Mouse (Mus musculus) heart, embryonic 11.5 days (tissue): Measurements from ENCODE around the gene Slc4a1ap. TPM values are rescaled to one million over a fixed set of nuclear protein-coding genes. Genes with fewer than 3 reads are reported as not detected.

Source experiments
- ATAC-seq: fragments of 200-750 bp; cut with Nextera tagmentation; replicated peaks from 2 replicates; pipeline ENCODE4 v1.8.0; 2017; ENCODE audit warnings: moderate library complexity; ENCODE audit not compliant: insufficient number of reproducible peaks, low FRiP score, low TSS enrichment
- H3K27ac ChIP-seq: fragments of 300-500 bp; sonication (generic); 2 replicates; pipeline ENCODE4 v1.5.1; 2014; ENCODE audit warnings: mild to moderate bottlenecking, low read depth, low read length
- H3K27me3 ChIP-seq: fragments of 300-500 bp; sonication (generic); 2 replicates; pipeline ENCODE4 v1.6.1; 2014; ENCODE audit warnings: mild to moderate bottlenecking, low read length, mixed read lengths; ENCODE audit not compliant: control insufficient read depth, insufficient read depth
- H3K36me3 ChIP-seq: fragments of 300-500 bp; sonication (generic); 2 replicates; pipeline ENCODE4 v1.6.1; 2014; ENCODE audit warnings: mild to moderate bottlenecking, low read length, moderate library complexity, mixed read lengths; ENCODE audit not compliant: control insufficient read depth, insufficient read depth
- H3K4me1 ChIP-seq: fragments of 300-500 bp; sonication (generic); 2 replicates; pipeline ENCODE4 v1.6.1; 2014; ENCODE audit warnings: low read length; ENCODE audit not compliant: control insufficient read depth, insufficient read depth
- H3K4me2 ChIP-seq: fragments of 300-500 bp; sonication (generic); 2 replicates; pipeline ENCODE4 v1.6.1; 2014; ENCODE audit warnings: mild to moderate bottlenecking, moderate library complexity
- H3K4me3 ChIP-seq: fragments of 300-500 bp; sonication (generic); 2 replicates; pipeline ENCODE4 v1.5.1; 2014; ENCODE audit warnings: low read depth, low read length
- H3K9ac ChIP-seq: fragments of 300-500 bp; sonication (generic); 2 replicates; pipeline ENCODE4 v1.6.1; 2014; ENCODE audit warnings: mild to moderate bottlenecking, low read depth, low read length, moderate library complexity
- H3K9me3 ChIP-seq: fragments of 300-500 bp; sonication (generic); replicated peaks from 2 replicates; pipeline ENCODE4 v1.6.1; 2016; ENCODE audit warnings: low read length; ENCODE audit not compliant: control insufficient read depth
- WGBS: fragments of 180-500 bp; shearing (Covaris S2); extraction: QIAGEN DNeasy Blood & Tissue Kit; methylation state at CpG from one replicate; pipeline ENCODE4 v1.1.7; 2014; ENCODE audit not compliant: insufficient replicate concordance; 5-methylcytosine and 5-hydroxymethylcytosine counted together
- polyA plus RNA-seq: library from polyadenylated mRNA; unstranded; fragments of >200 nt; fragmentation: Nextera tagmentation; extraction: Ambion mirVana; gene quantifications from 2 replicates; pipeline ENCODE4 v1.2.1, GENCODE M21; 2014

The Slc4a1ap gene
- polyA plus RNA-seq, 1 experiment from 2014 or later: 25.2 TPM

GRCm38 (mm10) chr5:31595868-31596267 is 69.1 kb downstream of the Slc4a1ap start:
- no peak overlapping the region for H3K9ac ChIP-seq
- WGBS: 53% methylated on average over 4 of the region's 4 CpGs

GRCm38 (mm10) chr5:31596481-31597429 is 70.0 kb downstream of the Slc4a1ap start, which contains the start of gene Mrpl33:
Gene Mrpl33, plus strand, starts transcription at chr5:31596935.
- 0 out of 2 replicates have a peak, but pooled peaks cover 4% of the 10 kb centered on the region for H3K4me1 ChIP-seq
- no peaks in the 10 kb centered on the region for H3K36me3 ChIP-seq
- H3K9me3 ChIP-seq: no peaks in the 10 kb centered on the region
- no peaks in the 10 kb centered on the region for H3K27me3 ChIP-seq
- peak within 1 kb of the TSS; percentile 52 for H3K4me3 ChIP-seq
- peak; percentile 57; the same call in 1 of the 2 replicates for ATAC-seq
- H3K27ac ChIP-seq: peak within 1 kb of the TSS; percentile 47; the same call in 1 of the 2 replicates
- 6% methylated on average over 26 of the region's 26 CpGs for WGBS
- peak within 1 kb of the TSS; percentile 73 for H3K9ac ChIP-seq
- H3K4me2 ChIP-seq: peak within 1 kb of the TSS; percentile 88

More at GRCm38 (mm10) chr5:31595868-31596267, 69.1 kb downstream of the Slc4a1ap start:
- Histone ChIP-seq H3K27ac (no peak overlapping the region), H3K4me2 (peak overlapping the region; percentile 88; the same call in 1 of the 2 replicates), H3K4me3 (no peak overlapping the region; the same call in 1 of the 2 replicates), H3K9me3 (no peaks in the 10 kb centered on the region), H3K4me1 (0 out of 2 replicates have a peak, but pooled peaks cover 4% of the 10 kb centered on the region), H3K27me3 (no peaks in the 10 kb centered on the region), H3K36me3 (no peaks in the 10 kb centered on the region)
- no peak for ATAC-seq

- Histone ChIP-seq H3K4me3 (peak overlapping the region; percentile 52; the same call in 1 of the 2 replicates), H3K9me3 (no peaks in the 10 kb centered on the region), H3K4me2 (peak overlapping the region; percentile 88), H3K27ac (no peak overlapping the region), H3K4me1 (0 out of 2 replicates have a peak, but pooled peaks cover 4% of the 10 kb centered on the region), H3K27me3 (no peaks in the 10 kb centered on the region), H3K9ac (no peak overlapping the region), H3K36me3 (no peaks in the 10 kb centered on the region)
- 64% methylated on average over 6 of the region's 6 CpGs for WGBS
- ATAC-seq: no peak
These were observed 70.7 kb downstream of the Slc4a1ap start for GRCm38 (mm10) chr5:31597430-31597944.

GRCm38 (mm10) chr5:31598121-31598520 is 71.3 kb downstream of the Slc4a1ap start:
- Histone ChIP-seq H3K9me3 (no peaks in the 10 kb centered on the region), H3K36me3 (no peaks in the 10 kb centered on the region), H3K9ac (no peak overlapping the region), H3K27ac (no peak overlapping the region), H3K4me1 (0 out of 2 replicates have a peak, but pooled peaks cover 4% of the 10 kb centered on the region), H3K4me2 (no peak overlapping the region), H3K4me3 (no peak overlapping the region), H3K27me3 (no peaks in the 10 kb centered on the region)
- no peak for ATAC-seq
- whole genome bisulfite sequencing: 74% methylated on average over 7 of the region's 7 CpGs

- 58% methylated on average over 4 of the region's 4 CpGs for WGBS
- no peak overlapping the region for H3K9ac ChIP-seq
These were observed 71.8 kb downstream of the Slc4a1ap start for GRCm38 (mm10) chr5:31598579-31598978.

GRCm38 (mm10) chr5:31599161-31599560 is 72.4 kb downstream of the Slc4a1ap start:
- H3K27me3 ChIP-seq: no peaks in the 10 kb centered on the region
- no peak overlapping the region for H3K4me2 ChIP-seq
- no peaks in the 10 kb centered on the region for H3K36me3 ChIP-seq
- H3K9me3 ChIP-seq: no peaks in the 10 kb centered on the region
- 0 out of 2 replicates have a peak, but pooled peaks cover 4% of the 10 kb centered on the region for H3K4me1 ChIP-seq
- 90% methylated on average over 2 of the region's 2 CpGs for WGBS
- no peak overlapping the region for H3K4me3 ChIP-seq
- no peak overlapping the region for H3K27ac ChIP-seq
- H3K9ac ChIP-seq: no peak overlapping the region
- no peak for ATAC-seq

More at GRCm38 (mm10) chr5:31598579-31598978, 71.8 kb downstream of the Slc4a1ap start:
- H3K4me2 ChIP-seq: no peak overlapping the region
- H3K4me1 ChIP-seq: 0 out of 2 replicates have a peak, but pooled peaks cover 4% of the 10 kb centered on the region
- H3K4me3 ChIP-seq: no peak overlapping the region
- H3K36me3 ChIP-seq: no peaks in the 10 kb centered on the region
- no peak for ATAC-seq
- no peaks in the 10 kb centered on the region for H3K9me3 ChIP-seq
- no peak overlapping the region for H3K27ac ChIP-seq
- H3K27me3 ChIP-seq: no peaks in the 10 kb centered on the region

- Histone ChIP-seq H3K27ac (no peak overlapping the region), H3K4me1 (0 out of 2 replicates have a peak, but pooled peaks cover 4% of the 10 kb centered on the region), H3K36me3 (no peaks in the 10 kb centered on the region), H3K9ac (no peak overlapping the region), H3K9me3 (no peaks in the 10 kb centered on the region), H3K27me3 (no peaks in the 10 kb centered on the region), H3K4me2 (no peak overlapping the region), H3K4me3 (no peak overlapping the region)
- no peak for ATAC-seq
- 63% methylated on average over 7 of the region's 7 CpGs for WGBS
These were observed 74.4 kb downstream of the Slc4a1ap start for GRCm38 (mm10) chr5:31601162-31601722.

- H3K9ac ChIP-seq: no peak overlapping the region
- no peaks in the 10 kb centered on the region for H3K27me3 ChIP-seq
- H3K4me2 ChIP-seq: no peak overlapping the region
- H3K27ac ChIP-seq: peak overlapping the region; percentile 16; the same call in 1 of the 2 replicates
- no peaks in the 10 kb centered on the region for H3K36me3 ChIP-seq
- H3K9me3 ChIP-seq: no peaks in the 10 kb centered on the region
- H3K4me1 ChIP-seq: 0 out of 2 replicates have a peak, but pooled peaks cover 2% of the 10 kb centered on the region
- ATAC-seq: no peak
- H3K4me3 ChIP-seq: no peak overlapping the region
- 84% methylated on average over 1 of the region's 1 CpGs for WGBS
These were observed 75.6 kb downstream of the Slc4a1ap start for GRCm38 (mm10) chr5:31602377-31602776.
